Comparison of ENCODE assay signal across 9 mouse cellular contexts in genomic region chr2:31822524-31823371, GRCm38 (mm10). TPM values are rescaled to one million over a fixed set of nuclear protein-coding genes. Genes with fewer than 3 reads are reported as not detected.
A peak's percentile ranks its signal among the peaks of the same experiment; 100 is the strongest.
DNase-seq lines count a peak whose midpoint lies in the region; ATAC-seq lines count a peak whose summit lies in the region.
"Had no signal": no experiment of that assay in that cellular context is flagged by ENCODE, and none has a peak within 500 bp of the region (broad histone marks: within the 10 kb centered on the region; RNA-seq: fewer than 3 reads in every experiment).

No protein-coding gene starts in this region.

- peak overlapping the region; percentile 21 for H3K4me3 ChIP-seq in midbrain, embryonic 11.5 days (ENCODE audit: low read depth, low read length)

- peaks cover 22% of the 10 kb centered on the region for H3K4me1 ChIP-seq in midbrain, embryonic 11.5 days (ENCODE audit: control insufficient read depth, insufficient read depth, low read length)

- H3K9me3 ChIP-seq in midbrain, embryonic 11.5 days (ENCODE audit: control insufficient read depth, low read length) = no peaks in the 10 kb centered on the region

- 18% methylated on average over 39 of the region's 39 CpGs for WGBS in midbrain, embryonic 11.5 days

- intact Hi-C loops in gastrocnemius, postnatal 36 days (cut with DNase I) = no loop called here

- peak overlapping the region; percentile 35 for H3K9ac ChIP-seq in midbrain, embryonic 11.5 days (ENCODE audit: low read length)

- peak; percentile 86 for ATAC-seq in midbrain, embryonic 11.5 days (ENCODE audit: low FRiP score)

- H3K4me2 ChIP-seq in midbrain, embryonic 11.5 days = peak overlapping the region; percentile 49

- H3K27ac ChIP-seq in midbrain, embryonic 11.5 days (ENCODE audit: low read depth, low read length) = peak overlapping the region; percentile 7

- H3K27me3 ChIP-seq in midbrain, embryonic 11.5 days (ENCODE audit: control insufficient read depth, insufficient read depth, low read length) = no peaks in the 10 kb centered on the region; the same call in 1 of the 2 replicates

- H3K36me3 ChIP-seq in midbrain, embryonic 11.5 days (ENCODE audit: control insufficient read depth, insufficient read depth, low read length) = no peaks in the 10 kb centered on the region

- DNase-seq in embryo, embryonic 10 days (ENCODE audit: low spot score) = peak; percentile 48
- no peak for DNase-seq in embryo, embryonic 9.5 days (ENCODE audit: extremely low spot score)
- peak; percentile 48 to 61 for DNase-seq in cerebellum, adult 18-20 months
- DNase-seq in frontal cortex, postnatal 36 days (ENCODE audit: low spot score in 2 of 2) = peak; percentile 71 to 85
- DNase-seq in left cerebral cortex, adult 9 months (ENCODE audit: low spot score in 2 of 2) = peak; percentile 25 to 84
- peak; percentile 97 for DNase-seq in midbrain, embryonic 11.5 days (ENCODE audit: low spot score, missing footprints)
- peak; percentile 78 to 83 for DNase-seq in spleen, adult 18-20 months
- DNase-seq in gastrocnemius, postnatal 36 days = no peak

RNA-seq across cellular contexts. Expression of gene Qrfp, which starts 12.4 kb away (rescaled TPM):
- 0.06 and 0.11 TPM in 2 replicates for polyA plus RNA-seq in midbrain, embryonic 11.5 days (2014; fragmentation: Nextera tagmentation; extraction: Ambion mirVana)
- not detected for total RNA-seq in gastrocnemius, postnatal 36 days (2021)
- total RNA-seq: MEL had no signal

RNA-seq across cellular contexts. Expression of gene Fibcd1, which starts 23.1 kb away (rescaled TPM):
- polyA plus RNA-seq in midbrain, embryonic 11.5 days (2014; fragmentation: Nextera tagmentation; extraction: Ambion mirVana) = 0.83 and 1.7 TPM in 2 replicates
- not detected for total RNA-seq in gastrocnemius, postnatal 36 days (2021)
- total RNA-seq: MEL had no signal

Comparison
In these comparisons a context has a peak if more than half of its experiments do, and no peak if none do; other contexts are left out.
1. DNase-seq: peak in embryo, embryonic 10 days (single experiment), cerebellum, adult 18-20 months (2 of 2), frontal cortex, postnatal 36 days (2 of 2), left cerebral cortex, adult 9 months (2 of 2), midbrain, embryonic 11.5 days (single experiment) and spleen, adult 18-20 months (2 of 2); none in embryo, embryonic 9.5 days (single experiment) and gastrocnemius, postnatal 36 days (0 of 2).